In genomic region chr19:3623824-3624223, GRCm38 (mm10) we compare ENCODE assay signal across 8 mouse cellular contexts. TPM values are rescaled to one million over a fixed set of nuclear protein-coding genes. Genes with fewer than 3 reads are reported as not detected.
DNase-seq lines count a peak whose midpoint lies in the region; ATAC-seq and TF ChIP-seq lines count a peak whose summit lies in the region.

No protein-coding gene starts in this region.

- H3K27me3 ChIP-seq in CH12.LX (replicated peaks) = peaks cover 17% of the 10 kb centered on the region

- intact Hi-C loops in heart, postnatal 25 days (cut with DNase I) = loop anchor here (1.0 to 5.0 kb wide), 2 partner anchors 75 to 93 kb away; no protein-coding TSS in a partner anchor
- intact Hi-C loops in gastrocnemius, postnatal 36 days (cut with DNase I) = loop anchor here (2.0 to 5.0 kb wide), 2 partner anchors 78 to 95 kb away; no protein-coding TSS in a partner anchor

- peak; percentile 88 for ATAC-seq in megakaryocyte-erythroid progenitor cell, adult 5-6 weeks (replicated peaks; ENCODE audit: low FRiP score, low TSS enrichment, poor library complexity, severe bottlenecking)

- H3K79me2 ChIP-seq in CH12.LX (replicated peaks; ENCODE audit: control insufficient read depth, extremely low read depth, insufficient read depth, poor library complexity, severe bottlenecking) = no peaks in the 10 kb centered on the region

- no peaks in the 10 kb centered on the region for H3K4me1 ChIP-seq in CH12.LX (ENCODE audit: control insufficient read depth in 1 of 2, insufficient read depth in 2 of 2)

- no peaks in the 10 kb centered on the region for H3K36me3 ChIP-seq in CH12.LX (replicated peaks in 1 of 2; ENCODE audit: control insufficient read depth in 1 of 2, insufficient read depth in 1 of 2, low read length in 1 of 2)

- H3K4me2 ChIP-seq in CH12.LX (ENCODE audit: insufficient read depth, low read depth, poor library complexity, severe bottlenecking) = no peak overlapping the region

- no peak for TF ChIP-seq POLR2A in CH12.LX (IDR thresholded peaks at IDR 0.05; ENCODE audit: low read depth, low read length)
- no peak for TF ChIP-seq POLR2A in brain, embryonic 14.5 days (IDR thresholded peaks at IDR 0.05; ENCODE audit: borderline replicate concordance, extremely low read depth, insufficient read depth, insufficient read length, poor library complexity, severe bottlenecking)

- peaks cover 3% of the 10 kb centered on the region for H3K9me3 ChIP-seq in CH12.LX (replicated peaks; ENCODE audit: low read length)

- TF ChIP-seq RAD21 in CH12.LX (IDR thresholded peaks at IDR 0.05; ENCODE audit: low read depth, low read length) = peak; percentile 61

- no peak for TF ChIP-seq EP300 in CH12.LX (IDR thresholded peaks at IDR 0.05; ENCODE audit: low read length)

- TF ChIP-seq CTCF in CH12.LX (conservative IDR thresholded peaks at IDR 0.05 in 1 of 2, IDR thresholded peaks at IDR 0.05 in 1 of 2; ENCODE audit: low read depth in 2 of 2, low read length in 2 of 2) = peak; percentile 76 to 78
- peak; percentile 68 for TF ChIP-seq CTCF in brain, embryonic 14.5 days (IDR thresholded peaks at IDR 0.05; ENCODE audit: borderline replicate concordance, extremely low read depth, insufficient read depth, insufficient read length)

- in situ Hi-C loops in CH12.LX (cut with MboI; ENCODE audit: low pct_ligation_motif_present, low pct_unique_long_range_greater_than_20kb, low sequenced_read_pairs) = no loop called here

- H3K27ac ChIP-seq in CH12.LX (ENCODE audit: insufficient read depth, low read depth) = no peak overlapping the region

- no peak overlapping the region for H3K4me3 ChIP-seq in CH12.LX (replicated peaks in 1 of 3; ENCODE audit: low read depth in 2 of 3, low read length in 2 of 3, poor library complexity in 1 of 3)

- H3K9ac ChIP-seq in CH12.LX (ENCODE audit: insufficient read depth, low read depth) = no peak overlapping the region

- peak; percentile 63 for DNase-seq in heart, adult 8-10 months (ENCODE audit: low spot score)
- DNase-seq in heart, postnatal 25 days (ENCODE audit: low spot score) = no peak
- peak; percentile 39 for DNase-seq in CH12.LX (ENCODE audit: extremely low read depth)
- peak; percentile 53 for DNase-seq in brain, embryonic 14.5 days (ENCODE audit: low read depth)
- peak; percentile 46 to 65 for DNase-seq in gastrocnemius, postnatal 36 days
- peak; percentile 62 to 67 for DNase-seq in layer of hippocampus, postnatal 10 days (ENCODE audit: low spot score in 2 of 2)
- DNase-seq in yolk sac, embryonic 10.5 days (ENCODE audit: low spot score) = peak; percentile 68

- dilution Hi-C loops in CH12.LX (cut with MboI; ENCODE audit: extremely low pct_ligation_motif_present, extremely low pct_unique_long_range_greater_than_20kb, low sequenced_read_pairs) = no loop called here

TF ChIP-seq in CH12.LX, 34 proteins besides CTCF, POLR2A, EP300 and RAD21:
- peak; percentile 54 for TF ChIP-seq SMC3 (IDR thresholded peaks at IDR 0.05; ENCODE audit: low read depth, low read length)
- TF ChIP-seq ZMIZ1 (IDR thresholded peaks at IDR 0.05; ENCODE audit: low read depth, low read length) = no peak

RNA-seq across cellular contexts. Expression of gene Ppp6r3, which starts 48.3 kb away (rescaled TPM):
- 10 to 100 TPM; 67.3 to 84.8 (median 74.2) TPM for total RNA-seq in heart, adult 8-10 months (2022)
- total RNA-seq in heart, postnatal 25 days (2021) = 10 to 100 TPM; 68.8 to 83.0 TPM
- 67.0 and 68.5 TPM in 2 replicates for total RNA-seq in CH12.LX (2012; rRNA removed)
- 94.6 and 104 TPM in 2 replicates for total RNA-seq in CH12.LX (2014; rRNA removed)
- 66.2 and 72.3 TPM in 2 replicates for polyA plus RNA-seq in CH12.LX (2012; ENCODE audit: insufficient read length, low read depth)
- 104 and 118 TPM in 2 replicates for polyA plus RNA-seq in brain, embryonic 14.5 days (2012; rRNA removed)
- total RNA-seq in gastrocnemius, postnatal 36 days (2021) = 10 to 100 TPM; 50.0 to 55.7 TPM
- total RNA-seq in layer of hippocampus, postnatal 10 days (2021) = 10 to 100 TPM; 92.2 TPM
- 91.4 and 100 TPM in 2 replicates for total RNA-seq in megakaryocyte-erythroid progenitor cell, adult 5-6 weeks (2014; fragmentation: Nextera tagmentation)
- total RNA-seq in megakaryocyte-erythroid progenitor cell, adult 5-6 weeks (2017) = 90.3 and 96.6 TPM in 2 replicates
